Mouse (Mus musculus): Measurements from ENCODE around the gene Ubr3.
"Not testable (repeated sequence)": the region's sequence is repeated elsewhere in the genome, so short reads cannot be mapped to it uniquely, and the experiment has no call there.

Ubr3 gene

GRCm38 (mm10) chr2:69912801-69913200 is 15.8 kb downstream of the Ubr3 start:
- DNase-seq = no peak

- no peak for DNase-seq
These were observed 20.3 kb downstream of the Ubr3 start for GRCm38 (mm10) chr2:69917301-69917700.

- DNase-seq = no peak
These were observed 27.9 kb downstream of the Ubr3 start for GRCm38 (mm10) chr2:69924943-69925342.

GRCm38 (mm10) chr2:69936331-69936730 is 39.3 kb downstream of the Ubr3 start:
- no peak for DNase-seq

- no peak for DNase-seq
These were observed 42.2 kb downstream of the Ubr3 start for GRCm38 (mm10) chr2:69939226-69939625.

GRCm38 (mm10) chr2:69939649-69940048 is 42.6 kb downstream of the Ubr3 start:
- DNase-seq = no peak

GRCm38 (mm10) chr2:69941391-69942030 is 44.5 kb downstream of the Ubr3 start:
- no peak for DNase-seq

- DNase-seq = no peak
These were observed 55.8 kb downstream of the Ubr3 start for GRCm38 (mm10) chr2:69952849-69953248.

- peak; percentile 8 to 19 for DNase-seq
These were observed 58.6 kb downstream of the Ubr3 start for GRCm38 (mm10) chr2:69955635-69956034.

GRCm38 (mm10) chr2:69957622-69958021 is 60.6 kb downstream of the Ubr3 start:
- no peak for DNase-seq

- DNase-seq = no peak
These were observed 77.8 kb downstream of the Ubr3 start for GRCm38 (mm10) chr2:69974896-69975295.

- no peak for DNase-seq
These were observed 92.2 kb downstream of the Ubr3 start for GRCm38 (mm10) chr2:69989224-69989623.

GRCm38 (mm10) chr2:69990647-69991046 is 93.6 kb downstream of the Ubr3 start:
- peak; percentile 28 to 29 for DNase-seq

- not testable (repeated sequence) for DNase-seq
These were observed 97.2 kb downstream of the Ubr3 start for GRCm38 (mm10) chr2:69994082-69994736.

- no peak for DNase-seq
These were observed 97.7 kb downstream of the Ubr3 start for GRCm38 (mm10) chr2:69994779-69995178.

GRCm38 (mm10) chr2:69999097-69999770 is 102.2 kb downstream of the Ubr3 start:
- no peak for DNase-seq

GRCm38 (mm10) chr2:70000316-70000715 is 103.3 kb downstream of the Ubr3 start:
- DNase-seq = no peak

- no peak for DNase-seq
These were observed 109.4 kb downstream of the Ubr3 start for GRCm38 (mm10) chr2:70006492-70006891.

- no peak for DNase-seq
These were observed 115.9 kb downstream of the Ubr3 start for GRCm38 (mm10) chr2:70012941-70013340.

GRCm38 (mm10) chr2:70018236-70018635 is 121.2 kb downstream of the Ubr3 start:
- DNase-seq = no peak

GRCm38 (mm10) chr2:70024454-70024853 is 127.4 kb downstream of the Ubr3 start:
- no peak for DNase-seq

- no peak for DNase-seq
These were observed 128.7 kb downstream of the Ubr3 start for GRCm38 (mm10) chr2:70025711-70026110.

GRCm38 (mm10) chr2:70031472-70031871 is 134.4 kb downstream of the Ubr3 start:
- no peak for DNase-seq

- no peak for DNase-seq
These were observed 137.8 kb downstream of the Ubr3 start for GRCm38 (mm10) chr2:70034895-70035294.

Data from B cell, adult 2 months (primary cell).